Mouse (Mus musculus): ENCODE results near the gene Tfe3.
A peak's percentile ranks its signal among the peaks of the same experiment; 100 is the strongest.
"Not testable (repeated sequence)": the region's sequence is repeated elsewhere in the genome, so short reads cannot be mapped to it uniquely, and the experiment has no call there.

Gene Tfe3

DNA sequence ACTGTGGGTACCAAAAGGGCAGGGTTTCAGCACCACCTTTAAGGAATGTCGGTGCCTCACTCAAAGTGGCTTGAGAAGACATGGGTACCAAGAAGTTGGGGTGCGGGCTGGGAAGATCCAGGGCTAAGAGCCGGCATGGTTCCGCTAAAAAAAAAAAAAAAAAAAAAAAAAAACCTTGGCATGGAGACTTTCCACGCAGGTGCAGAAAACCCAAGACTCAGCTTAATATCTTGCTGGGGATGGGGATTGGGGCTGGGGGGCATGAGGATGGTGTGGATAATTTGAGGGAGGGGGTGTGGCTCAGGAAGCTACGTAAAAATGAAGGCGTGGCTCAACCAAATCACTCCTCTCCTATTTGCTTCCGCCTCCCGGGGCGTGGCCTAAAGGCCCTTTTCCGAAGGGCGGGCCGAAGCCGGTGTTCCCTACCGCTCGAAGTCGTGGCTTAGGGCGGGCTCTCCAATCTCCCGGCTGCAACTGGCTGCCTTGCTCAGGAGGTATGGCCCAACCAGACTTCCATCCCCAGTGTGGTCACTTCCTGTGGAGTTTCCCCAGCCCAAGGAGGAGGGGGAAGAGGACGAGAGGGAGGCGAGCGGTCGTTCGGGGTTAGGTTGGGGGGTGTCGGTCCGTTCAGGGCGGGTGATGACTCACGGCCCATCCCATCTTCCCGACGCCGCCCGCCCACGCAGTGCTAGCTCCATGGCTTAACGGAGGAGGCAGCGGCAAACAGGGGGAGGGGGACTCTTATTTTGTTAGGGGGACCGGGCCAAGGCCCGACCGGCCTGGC lies at the start of gene Tfe3:
Gene Tfe3, plus strand, starts transcription at position 424 of the 784 bp plus-strand sequence.
- peak; percentile 40; the same call in 1 of the 2 replicates for TF ChIP-seq GATA4 (IDR thresholded peaks at IDR 0.05; ENCODE audit: insufficient replicate concordance, low read length)

DNA sequence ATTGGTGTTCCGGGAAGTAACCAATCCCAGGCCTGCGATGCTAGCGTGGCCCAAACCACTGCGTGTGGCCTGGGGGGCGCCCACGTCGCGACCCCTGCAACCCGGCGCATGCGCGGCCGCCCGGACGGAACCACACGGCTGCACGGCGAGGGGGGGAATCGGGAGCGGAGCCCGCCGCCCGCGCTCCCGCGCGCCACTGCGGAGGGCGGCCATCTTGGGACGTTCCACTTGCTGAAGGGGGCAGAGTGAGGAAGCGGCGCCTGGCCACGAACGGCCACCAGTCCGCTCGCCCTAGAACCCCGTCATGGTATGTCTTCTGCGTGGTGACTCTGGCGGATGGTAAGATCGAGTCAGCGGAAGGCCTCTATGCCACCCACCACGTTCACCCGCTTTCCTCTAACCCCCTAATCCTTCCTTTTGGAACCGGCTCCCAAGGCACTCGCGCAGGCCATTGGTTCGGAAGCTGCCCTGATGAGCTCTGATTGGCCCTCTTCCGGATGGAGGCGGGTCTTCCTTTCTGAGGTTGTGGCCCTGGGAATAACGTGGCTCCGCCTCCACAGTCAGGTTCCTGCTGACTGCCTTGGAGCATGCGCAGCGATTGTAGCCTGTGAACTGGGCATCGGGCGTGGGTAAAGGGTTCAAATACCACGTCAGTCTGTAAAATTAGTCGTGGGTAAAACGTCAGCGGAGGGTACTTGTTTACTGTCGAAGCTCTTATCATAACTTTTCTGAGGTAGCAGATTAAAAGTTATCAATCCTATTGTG lies 48.0 kb upstream of the Tfe3 start, which contains the start of gene Wdr45:
Gene Wdr45, plus strand, starts transcription at position 199 of the 765 bp plus-strand sequence.
- TF ChIP-seq GATA4 (IDR thresholded peaks at IDR 0.05; ENCODE audit: insufficient replicate concordance, low read length) = not testable (repeated sequence)

DNA sequence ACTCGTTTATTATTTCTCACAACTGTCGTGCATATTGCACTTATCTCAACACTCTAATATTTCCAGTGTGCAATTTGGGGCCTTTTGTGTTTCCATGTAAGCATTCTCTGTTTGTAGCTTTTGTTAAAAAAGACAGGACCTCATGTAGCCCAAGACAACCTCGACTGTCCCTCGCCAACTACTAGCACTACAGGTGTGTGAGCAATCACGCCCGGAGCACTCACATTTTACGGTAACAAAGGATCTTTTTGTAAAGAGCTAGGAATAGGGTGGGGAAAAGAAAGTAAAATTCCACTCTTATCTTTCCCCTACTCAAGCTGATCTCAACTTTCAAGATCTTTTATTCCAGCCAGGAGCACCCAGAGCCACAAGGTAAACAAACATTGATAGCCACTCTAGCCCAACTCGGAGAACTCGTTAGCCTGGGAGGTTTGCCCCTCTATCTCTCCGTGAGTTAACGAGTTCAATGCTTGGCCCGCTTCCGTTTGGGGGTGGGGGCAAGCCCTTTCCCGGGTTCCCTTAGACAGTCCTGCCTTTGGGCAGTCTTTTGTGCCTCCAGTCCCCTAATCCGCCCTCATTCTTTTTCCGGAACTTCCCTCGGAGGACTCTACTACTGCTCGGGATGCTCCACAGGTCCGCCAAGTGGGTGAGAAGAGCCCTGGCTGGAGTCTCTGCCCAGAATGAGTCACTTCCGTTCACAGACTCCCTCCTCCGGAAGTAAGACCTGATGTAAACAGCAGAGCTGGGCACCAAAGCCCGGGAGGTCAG lies 40.7 kb upstream of the Tfe3 start, which contains the start of gene Gm45208:
Gene Gm45208, plus strand, starts transcription at position 732 of the 768 bp plus-strand sequence.
- TF ChIP-seq GATA4 (IDR thresholded peaks at IDR 0.05; ENCODE audit: insufficient replicate concordance, low read length) = no peak

DNA sequence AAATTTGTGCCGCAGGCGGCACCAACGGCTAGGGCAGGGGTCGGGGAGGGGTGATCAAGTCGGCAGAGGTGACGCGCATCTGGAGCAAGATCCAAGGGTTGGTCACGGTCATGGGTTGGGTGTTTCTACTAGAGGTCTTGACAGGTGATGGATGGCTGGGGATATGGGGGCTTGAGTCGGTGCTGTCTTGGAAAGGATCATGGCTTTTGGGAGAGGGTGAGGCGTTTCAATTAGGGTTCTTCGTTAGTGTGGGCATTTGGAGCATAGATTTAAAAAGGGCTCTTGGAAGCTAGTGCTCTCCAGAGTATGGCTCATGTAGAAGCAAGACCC lies 40.1 kb upstream of the Tfe3 start:
- TF ChIP-seq GATA4 (IDR thresholded peaks at IDR 0.05; ENCODE audit: insufficient replicate concordance, low read length) = no peak

DNA sequence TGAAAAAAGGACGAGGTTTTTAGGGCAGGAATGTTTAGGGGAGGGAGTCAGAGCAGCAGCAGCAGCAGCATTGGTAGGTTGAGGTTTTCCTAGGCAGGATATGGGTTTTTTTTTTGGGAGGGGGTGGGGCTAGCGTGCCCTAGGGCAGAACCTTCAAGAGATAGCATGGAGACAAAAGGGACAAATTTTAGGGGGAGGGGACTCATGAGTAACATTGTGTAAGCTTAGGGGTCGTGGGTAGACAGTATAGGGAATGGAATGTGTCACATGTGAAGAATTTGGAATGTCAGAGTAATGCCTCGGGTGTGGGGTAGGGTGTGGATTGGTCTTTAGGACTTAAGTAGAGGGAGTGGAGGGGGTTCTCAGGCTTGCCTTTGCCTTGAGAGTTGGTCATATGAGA lies 39.7 kb upstream of the Tfe3 start:
- no peak for TF ChIP-seq GATA4 (IDR thresholded peaks at IDR 0.05; ENCODE audit: insufficient replicate concordance, low read length)

DNA sequence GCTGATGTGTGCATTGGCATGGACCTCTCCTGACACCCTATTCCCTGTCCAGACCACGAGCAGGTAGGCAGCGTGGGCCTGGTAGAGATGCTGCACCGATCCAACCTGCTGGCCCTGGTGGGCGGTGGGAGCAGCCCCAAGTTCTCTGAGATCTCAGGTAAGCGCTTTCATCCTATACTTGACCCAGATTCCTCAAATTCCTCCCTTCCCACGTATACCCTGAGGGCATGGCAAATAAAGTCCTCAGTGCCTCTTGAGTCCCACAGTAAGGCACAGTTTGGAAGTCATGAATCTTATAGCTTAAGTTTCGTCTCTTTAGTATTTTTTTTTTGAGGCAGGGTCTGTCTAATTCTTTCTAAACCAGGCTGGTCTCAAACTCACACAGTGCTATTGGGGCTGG lies 38.2 kb upstream of the Tfe3 start:
- no peak for TF ChIP-seq GATA4 (IDR thresholded peaks at IDR 0.05; ENCODE audit: insufficient replicate concordance, low read length)

DNA sequence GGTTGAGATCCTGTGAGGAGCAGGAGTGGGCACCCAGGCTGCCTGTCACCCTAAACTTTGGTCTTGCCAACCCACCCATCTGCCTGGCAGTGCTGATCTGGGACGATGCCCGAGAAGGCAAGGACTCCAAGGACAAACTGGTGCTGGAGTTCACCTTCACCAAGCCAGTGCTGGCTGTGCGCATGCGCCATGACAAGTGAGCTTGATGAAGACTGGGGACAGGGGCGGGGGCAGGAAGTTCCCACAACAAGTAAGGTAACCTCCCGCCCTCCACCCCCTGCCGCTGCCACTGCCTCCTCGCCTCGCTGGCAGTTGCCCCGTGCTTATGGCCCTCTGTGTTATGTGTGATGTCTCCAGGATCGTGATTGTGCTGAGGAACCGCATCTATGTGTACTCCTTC lies 36.5 kb upstream of the Tfe3 start:
- TF ChIP-seq GATA4 (IDR thresholded peaks at IDR 0.05; ENCODE audit: insufficient replicate concordance, low read length) = no peak

DNA sequence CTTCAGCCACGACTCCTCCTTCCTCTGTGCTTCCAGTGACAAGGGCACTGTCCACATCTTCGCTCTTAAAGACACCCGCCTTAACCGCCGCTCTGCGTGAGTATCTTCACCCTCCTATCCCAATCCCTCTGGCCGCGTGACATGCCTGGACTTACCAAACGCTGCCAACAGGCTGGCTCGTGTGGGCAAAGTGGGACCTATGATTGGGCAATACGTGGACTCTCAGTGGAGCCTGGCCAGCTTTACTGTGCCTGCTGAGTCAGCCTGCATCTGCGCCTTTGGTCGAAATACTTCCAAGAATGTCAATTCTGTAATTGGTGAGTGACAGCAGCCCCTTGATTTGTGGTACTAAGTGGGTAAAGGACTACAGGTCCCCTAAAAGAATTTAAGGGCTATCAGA lies 35.2 kb upstream of the Tfe3 start:
- no peak for TF ChIP-seq GATA4 (IDR thresholded peaks at IDR 0.05; ENCODE audit: insufficient replicate concordance, low read length)

DNA sequence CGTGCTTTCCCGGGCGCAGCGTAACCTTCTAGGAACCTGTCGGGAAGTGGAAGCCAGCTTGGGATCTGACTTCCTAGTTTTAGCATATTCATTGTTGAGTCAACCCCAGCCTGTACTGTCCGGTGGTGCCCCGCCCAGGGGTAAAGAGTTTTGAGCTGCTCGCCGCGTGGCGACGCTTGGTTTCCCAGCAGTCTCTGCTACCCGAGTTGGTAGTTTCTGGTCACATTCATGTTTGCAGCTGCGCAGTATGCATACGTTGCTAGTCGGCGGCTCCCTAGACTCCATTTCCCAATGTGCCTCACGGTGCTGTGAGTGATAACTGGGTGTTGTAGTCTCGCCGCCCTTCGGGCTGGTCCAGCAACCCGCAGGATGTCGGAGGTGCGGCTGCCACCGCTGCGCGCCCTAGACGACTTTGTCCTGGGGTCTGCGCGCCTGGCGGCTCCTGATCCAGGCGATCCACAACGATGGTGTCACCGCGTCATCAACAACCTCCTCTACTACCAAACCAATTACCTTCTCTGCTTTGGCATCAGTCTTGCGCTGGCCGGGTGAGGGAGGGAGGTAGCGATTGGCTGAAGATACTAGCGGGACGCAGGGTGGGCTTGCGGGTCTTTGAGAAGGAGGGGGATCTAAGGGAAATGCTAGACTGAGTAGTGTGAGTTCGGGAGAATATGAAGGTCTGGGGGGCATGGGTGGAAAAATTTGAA lies 34.0 kb upstream of the Tfe3 start, which contains the start of gene Praf2:
Gene Praf2, plus strand, starts transcription at position 225 of the 707 bp plus-strand sequence.
- peak; percentile 10; the same call in 1 of the 2 replicates for TF ChIP-seq GATA4 (IDR thresholded peaks at IDR 0.05; ENCODE audit: insufficient replicate concordance, low read length)

DNA sequence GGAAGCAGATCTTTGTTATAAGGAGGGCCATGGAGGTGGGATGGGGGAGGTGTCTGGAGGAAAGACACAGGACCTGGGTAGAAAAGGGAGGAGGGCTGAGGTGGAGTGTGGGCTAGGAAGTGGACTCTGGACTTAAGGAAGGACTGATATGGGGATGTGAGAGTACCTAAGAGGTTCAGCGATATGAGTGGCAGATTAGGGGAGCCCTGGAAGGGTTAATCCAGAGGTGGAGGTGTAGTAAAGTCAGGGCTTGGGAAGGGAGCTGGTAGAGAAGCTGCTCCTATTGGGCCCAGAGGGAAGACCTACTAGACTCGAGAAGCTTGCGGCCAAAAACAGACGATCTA lies 33.5 kb upstream of the Tfe3 start:
- no peak for TF ChIP-seq GATA4 (IDR thresholded peaks at IDR 0.05; ENCODE audit: insufficient replicate concordance, low read length)

DNA sequence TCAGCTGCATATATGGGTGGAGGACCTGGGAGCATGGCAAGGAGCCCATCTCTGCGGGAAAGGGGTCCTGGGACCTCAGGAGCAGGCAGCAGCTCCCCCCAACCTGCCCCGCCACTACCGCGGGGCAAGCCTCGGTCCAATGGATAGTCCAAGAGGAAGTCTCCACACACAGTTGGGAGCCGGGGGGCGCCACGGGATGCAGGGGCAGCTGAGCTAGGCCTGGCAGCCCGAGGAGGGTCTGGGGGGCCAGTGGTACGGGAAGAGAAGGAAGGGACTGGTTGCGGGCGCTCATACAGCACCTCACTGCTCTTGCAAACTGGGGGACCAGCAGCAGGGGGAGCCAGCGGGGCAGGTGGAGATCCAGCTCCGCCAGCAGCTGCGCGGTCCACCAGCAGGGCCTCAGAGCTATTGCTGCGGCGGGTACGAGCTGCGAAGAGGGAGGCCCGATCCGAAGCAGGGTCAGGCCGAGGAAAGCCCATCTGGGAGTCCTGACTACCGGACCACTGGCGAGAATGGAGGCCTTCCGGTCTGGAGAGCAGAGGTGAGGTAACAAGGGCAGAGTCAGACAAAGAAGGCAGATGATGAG lies 28.7 kb upstream of the Tfe3 start:
- no peak for TF ChIP-seq GATA4 (IDR thresholded peaks at IDR 0.05; ENCODE audit: insufficient replicate concordance, low read length)

DNA sequence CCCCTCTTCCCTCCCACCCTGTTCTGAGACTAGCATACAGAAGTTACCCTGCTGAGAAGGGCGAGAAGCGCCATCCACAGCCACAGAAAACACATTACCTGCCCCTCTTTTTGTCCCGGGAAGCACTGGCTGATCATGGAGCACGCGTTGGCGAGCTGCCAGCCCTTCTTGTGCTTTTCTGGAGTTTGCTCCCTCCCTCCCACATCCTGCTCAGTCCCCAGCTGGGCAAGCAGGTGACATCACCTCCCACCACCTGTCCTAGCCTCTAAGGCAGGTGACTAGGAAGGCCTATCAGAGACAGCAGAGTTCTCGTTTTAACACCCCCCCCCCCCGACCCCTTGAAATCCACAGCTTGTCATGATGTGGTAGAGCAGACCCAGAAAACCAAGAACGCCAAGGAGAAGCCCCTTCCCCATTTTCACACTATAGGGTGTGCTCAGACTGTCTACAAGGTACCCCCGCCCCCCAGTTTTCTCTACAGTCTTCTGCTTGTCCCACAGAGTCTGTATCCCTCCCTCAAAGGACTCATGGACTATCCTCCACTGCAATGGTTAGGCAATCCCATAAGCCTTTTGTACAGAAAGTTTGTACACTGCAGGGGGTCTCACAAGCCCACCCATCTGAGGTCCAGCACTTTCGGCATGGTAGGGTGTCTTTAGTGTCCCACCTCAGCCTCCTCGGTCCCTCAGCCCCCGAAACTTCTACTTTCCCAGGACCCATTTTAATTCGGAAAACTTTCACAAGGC lies 22.9 kb upstream of the Tfe3 start:
- TF ChIP-seq GATA4 (IDR thresholded peaks at IDR 0.05; ENCODE audit: insufficient replicate concordance, low read length) = no peak

DNA sequence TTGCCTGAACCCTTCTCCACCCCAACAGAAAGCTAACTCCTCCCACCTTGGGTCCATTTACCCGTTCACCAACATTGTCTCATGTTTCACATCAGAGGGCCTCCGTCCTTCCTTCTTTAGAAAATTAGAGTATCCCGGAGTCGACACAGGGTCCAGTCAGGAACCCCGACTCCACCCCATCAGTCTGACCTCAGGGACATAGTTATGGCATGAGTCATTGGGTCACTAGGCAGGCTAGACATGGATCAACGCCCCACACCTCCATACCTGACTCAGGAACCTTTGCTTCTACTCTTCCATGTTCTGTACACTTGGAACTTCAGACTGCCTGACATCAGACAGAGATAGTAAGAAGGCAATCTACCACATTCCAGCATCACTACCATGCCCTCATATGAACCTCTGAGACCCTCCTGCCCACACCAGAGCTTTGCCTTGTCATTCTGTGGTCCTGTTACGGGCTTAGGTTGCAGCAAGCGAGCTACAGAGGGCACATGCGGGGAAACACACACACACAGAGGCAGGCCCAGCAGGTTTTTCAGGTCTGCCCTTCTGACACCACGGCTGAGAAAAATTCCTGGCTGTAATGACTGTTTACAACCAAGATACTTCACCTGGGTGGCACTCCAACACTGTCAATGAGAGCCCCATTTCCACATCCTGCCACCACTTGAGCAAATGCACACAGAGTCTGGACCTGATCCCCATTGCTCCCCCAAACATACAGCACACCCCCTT lies 22.1 kb upstream of the Tfe3 start:
- TF ChIP-seq GATA4 (IDR thresholded peaks at IDR 0.05; ENCODE audit: insufficient replicate concordance, low read length) = no peak
